Mouse (Mus musculus): ENCODE results near the gene Adgrg1.

Adgrg1 gene

GRCm38 (mm10) chr8:94976651-94977417, 2.3 kb downstream of the Adgrg1 start:
- DNase-seq (ENCODE audit: low read depth): peak; percentile 56

- DNase-seq (ENCODE audit: low read depth): no peak
Observed at GRCm38 (mm10) chr8:94978131-94978530, 3.6 kb downstream of the Adgrg1 start.

GRCm38 (mm10) chr8:94978593-94979319, 4.2 kb downstream of the Adgrg1 start:
- DNase-seq (ENCODE audit: low read depth): no peak

GRCm38 (mm10) chr8:94980176-94980575, 5.6 kb downstream of the Adgrg1 start:
- DNase-seq (ENCODE audit: low read depth): no peak

- no peak for DNase-seq (ENCODE audit: low read depth)
Observed at GRCm38 (mm10) chr8:94980976-94981375, 6.4 kb downstream of the Adgrg1 start.

GRCm38 (mm10) chr8:94981848-94982247, 7.3 kb downstream of the Adgrg1 start:
- DNase-seq (ENCODE audit: low read depth): no peak

GRCm38 (mm10) chr8:94983146-94983545, 8.6 kb downstream of the Adgrg1 start:
- DNase-seq (ENCODE audit: low read depth): no peak

- no peak for DNase-seq (ENCODE audit: low read depth)
Observed at GRCm38 (mm10) chr8:94983881-94984516, 9.4 kb downstream of the Adgrg1 start.

- DNase-seq (ENCODE audit: low read depth): no peak
Observed at GRCm38 (mm10) chr8:94985023-94985422, 10.5 kb downstream of the Adgrg1 start.

- no peak for DNase-seq (ENCODE audit: low read depth)
Observed at GRCm38 (mm10) chr8:94986676-94987075, 12.1 kb downstream of the Adgrg1 start.

- DNase-seq (ENCODE audit: low read depth): no peak
Observed at GRCm38 (mm10) chr8:94987553-94987952, 13.0 kb downstream of the Adgrg1 start.

- no peak for DNase-seq (ENCODE audit: low read depth)
Observed at GRCm38 (mm10) chr8:94988619-94989018, 14.1 kb downstream of the Adgrg1 start.

- no peak for DNase-seq (ENCODE audit: low read depth)
Observed at GRCm38 (mm10) chr8:94989711-94990110, 15.2 kb downstream of the Adgrg1 start.

- no peak for DNase-seq (ENCODE audit: low read depth)
Observed at GRCm38 (mm10) chr8:94990598-94991453, 16.3 kb downstream of the Adgrg1 start.

GRCm38 (mm10) chr8:94991454-94991994, 17.0 kb downstream of the Adgrg1 start:
- no peak for DNase-seq (ENCODE audit: low read depth)

- DNase-seq (ENCODE audit: low read depth): no peak
Observed at GRCm38 (mm10) chr8:94992010-94992409, 17.5 kb downstream of the Adgrg1 start.

- no peak for DNase-seq (ENCODE audit: low read depth)
Observed at GRCm38 (mm10) chr8:94992534-94992933, 18.0 kb downstream of the Adgrg1 start.

- DNase-seq (ENCODE audit: low read depth): no peak
Observed at GRCm38 (mm10) chr8:94992996-94993724, 18.6 kb downstream of the Adgrg1 start.

GRCm38 (mm10) chr8:94994006-94994405, 19.5 kb downstream of the Adgrg1 start:
- DNase-seq (ENCODE audit: low read depth): no peak

GRCm38 (mm10) chr8:94994510-94994909, 20.0 kb downstream of the Adgrg1 start:
- no peak for DNase-seq (ENCODE audit: low read depth)

GRCm38 (mm10) chr8:94995336-94995893, 20.9 kb downstream of the Adgrg1 start:
- DNase-seq (ENCODE audit: low read depth): no peak

Measured in naive thymus-derived CD4-positive, alpha-beta T cell, adult 2 months (primary cell).